Mouse (Mus musculus) midbrain, embryonic 16.5 days (tissue): Measurements from ENCODE around the gene Mylpf. TPM values are rescaled to one million over a fixed set of nuclear protein-coding genes. Genes with fewer than 3 reads are reported as not detected.
"Not testable (repeated sequence)": the region's sequence is repeated elsewhere in the genome, so short reads cannot be mapped to it uniquely, and the experiment has no call there.

Experiments
- ATAC-seq: fragments of 200-750 bp; cut with Nextera tagmentation; 2 replicates; pipeline ENCODE4 v1.8.0; 2017; ENCODE audit warnings: moderate TSS enrichment
- H3K27ac ChIP-seq: fragments of 300-500 bp; sonication (generic); 2 replicates; pipeline ENCODE4 v1.5.1; 2014; ENCODE audit warnings: mild to moderate bottlenecking, low read length, mixed read lengths
- H3K27me3 ChIP-seq: fragments of 300-500 bp; sonication (generic); 2 replicates; pipeline ENCODE4 v1.6.1; 2014; ENCODE audit warnings: low read depth, low read length, mixed read lengths; ENCODE audit not compliant: control insufficient read depth, insufficient read depth
- H3K36me3 ChIP-seq: fragments of 300-500 bp; sonication (generic); 2 replicates; pipeline ENCODE4 v1.6.1; 2014; ENCODE audit warnings: mild to moderate bottlenecking, low read length, moderate library complexity, mixed read lengths; ENCODE audit not compliant: control insufficient read depth, insufficient read depth
- H3K4me1 ChIP-seq: fragments of 300-500 bp; sonication (generic); 2 replicates; pipeline ENCODE4 v1.6.1; 2014; ENCODE audit warnings: mild to moderate bottlenecking, low read length, mixed read lengths; ENCODE audit not compliant: control insufficient read depth, insufficient read depth
- H3K4me2 ChIP-seq: fragments of 300-500 bp; sonication (generic); 2 replicates; pipeline ENCODE4 v1.6.1; 2014; ENCODE audit warnings: mild to moderate bottlenecking, low read length, mixed read lengths
- H3K4me3 ChIP-seq: fragments of 300-500 bp; sonication (generic); 2 replicates; pipeline ENCODE4 v1.5.1; 2014; ENCODE audit warnings: low read depth, mild to moderate bottlenecking, low read length, moderate library complexity, mixed read lengths
- H3K9ac ChIP-seq: fragments of 300-500 bp; sonication (generic); 2 replicates; pipeline ENCODE4 v1.6.1; 2014; ENCODE audit warnings: low read depth, low read length, mixed read lengths
- H3K9me3 ChIP-seq: fragments of 300-500 bp; sonication (generic); replicated peaks from 2 replicates; pipeline ENCODE4 v1.6.1; 2014; ENCODE audit warnings: mild to moderate bottlenecking, low read length, mixed read lengths; ENCODE audit not compliant: control insufficient read depth, poor library complexity, severe bottlenecking
- WGBS: fragments of 180-500 bp; shearing (Covaris S2); extraction: QIAGEN DNeasy Blood & Tissue Kit; methylation state at CpG from one replicate; pipeline ENCODE4 v1.1.7; 2014; 5-methylcytosine and 5-hydroxymethylcytosine counted together
- polyA plus RNA-seq: library from polyadenylated mRNA; unstranded; fragments of >200 nt; fragmentation: Nextera tagmentation; extraction: Ambion mirVana; gene quantifications from 2 replicates; pipeline ENCODE4 v1.2.1, GENCODE M21; 2015

Gene Mylpf
- polyA plus RNA-seq, 1 experiment from 2014 or later, result 2.8 TPM

DNA sequence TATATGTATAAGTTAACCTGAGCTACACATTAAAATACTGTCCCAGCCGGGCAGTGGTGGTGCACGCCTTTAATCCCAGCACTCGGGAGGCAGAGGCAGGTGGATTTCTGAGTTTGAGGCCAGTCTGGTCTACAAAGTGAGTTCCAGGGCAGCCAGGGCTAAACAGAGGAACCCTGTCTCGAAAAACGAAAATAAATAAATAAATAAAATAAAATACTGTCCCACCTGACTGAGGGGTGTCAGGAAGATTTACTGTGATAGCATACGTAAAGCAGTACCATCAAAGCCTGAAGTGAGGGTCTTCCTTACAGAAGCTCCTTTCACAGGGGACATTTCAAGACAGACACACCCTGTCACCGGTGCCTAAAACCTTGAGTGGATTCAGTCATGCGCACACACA is 41.8 kb downstream of the Mylpf start:
- 89% methylated on average over 8 of the region's 8 CpGs for WGBS
- H3K9me3 ChIP-seq, H3K4me2 ChIP-seq, ATAC-seq, H3K4me3 ChIP-seq, H3K9ac ChIP-seq, H3K36me3 ChIP-seq, H3K27ac ChIP-seq, H3K27me3 ChIP-seq: not testable (repeated sequence)
- H3K4me1 ChIP-seq, result peaks cover 25% of the 10 kb centered on the region

DNA sequence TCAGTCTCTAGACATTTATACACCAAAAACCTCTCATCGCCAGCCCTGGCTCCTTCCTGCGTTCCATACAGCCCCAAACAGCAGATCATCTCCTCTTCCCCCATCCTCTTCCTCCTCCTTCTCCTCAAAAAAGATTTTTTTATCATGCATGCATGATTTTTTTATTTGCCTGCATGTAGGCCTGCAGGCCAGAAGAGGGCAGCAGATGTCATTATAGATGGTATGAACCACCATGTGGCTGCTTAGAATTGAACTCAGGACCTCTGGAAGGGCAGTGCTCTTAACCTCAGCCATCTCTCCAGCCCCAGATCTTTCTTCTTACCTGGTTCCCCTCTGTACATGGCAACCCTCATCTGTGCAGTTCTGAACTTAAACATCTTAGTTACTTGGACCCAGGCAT is 43.7 kb downstream of the Mylpf start:
- Histone ChIP-seq H3K4me3 (no peak overlapping the region), H3K27ac (no peak overlapping the region), H3K9me3 (no peaks in the 10 kb centered on the region), H3K9ac (no peak overlapping the region), H3K36me3 (no peaks in the 10 kb centered on the region), H3K27me3 (no peaks in the 10 kb centered on the region), H3K4me1 (peaks cover 13% of the 10 kb centered on the region; the same call in 1 of the 2 replicates), H3K4me2 (no peak overlapping the region)
- 87% methylated on average over 2 of the region's 2 CpGs for WGBS
- ATAC-seq, result no peak

DNA sequence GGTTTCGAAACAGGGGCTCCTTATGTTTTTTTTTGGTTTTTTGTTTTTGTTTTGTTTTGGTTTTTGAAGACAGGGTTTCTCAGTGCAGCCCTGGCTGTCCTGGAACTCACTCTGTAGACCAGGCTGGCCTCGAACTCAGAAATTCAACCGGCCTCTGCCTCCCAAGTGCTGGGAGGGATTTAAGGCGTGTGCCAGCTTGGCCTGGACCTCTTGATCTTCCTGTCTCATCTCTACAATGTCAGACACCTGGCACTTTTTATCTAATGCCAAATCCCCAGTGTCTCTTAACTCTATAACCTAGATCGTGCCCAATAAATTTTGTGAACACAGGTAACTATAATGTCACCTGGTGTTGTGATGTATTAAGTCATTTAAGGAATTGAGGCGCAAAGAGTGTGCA is 44.7 kb downstream of the Mylpf start:
- Histone ChIP-seq H3K4me1 (peaks cover 13% of the 10 kb centered on the region; the same call in 1 of the 2 replicates), H3K36me3 (no peaks in the 10 kb centered on the region), H3K9me3 (no peaks in the 10 kb centered on the region), H3K27me3 (no peaks in the 10 kb centered on the region), H3K4me2 (peak overlapping the region; percentile 88), H3K4me3 (peak overlapping the region; percentile 64), H3K9ac (peak overlapping the region; percentile 79), H3K27ac (peak overlapping the region; percentile 95)
- WGBS, result 86% methylated on average over 6 of the region's 6 CpGs
- no peak for ATAC-seq

DNA sequence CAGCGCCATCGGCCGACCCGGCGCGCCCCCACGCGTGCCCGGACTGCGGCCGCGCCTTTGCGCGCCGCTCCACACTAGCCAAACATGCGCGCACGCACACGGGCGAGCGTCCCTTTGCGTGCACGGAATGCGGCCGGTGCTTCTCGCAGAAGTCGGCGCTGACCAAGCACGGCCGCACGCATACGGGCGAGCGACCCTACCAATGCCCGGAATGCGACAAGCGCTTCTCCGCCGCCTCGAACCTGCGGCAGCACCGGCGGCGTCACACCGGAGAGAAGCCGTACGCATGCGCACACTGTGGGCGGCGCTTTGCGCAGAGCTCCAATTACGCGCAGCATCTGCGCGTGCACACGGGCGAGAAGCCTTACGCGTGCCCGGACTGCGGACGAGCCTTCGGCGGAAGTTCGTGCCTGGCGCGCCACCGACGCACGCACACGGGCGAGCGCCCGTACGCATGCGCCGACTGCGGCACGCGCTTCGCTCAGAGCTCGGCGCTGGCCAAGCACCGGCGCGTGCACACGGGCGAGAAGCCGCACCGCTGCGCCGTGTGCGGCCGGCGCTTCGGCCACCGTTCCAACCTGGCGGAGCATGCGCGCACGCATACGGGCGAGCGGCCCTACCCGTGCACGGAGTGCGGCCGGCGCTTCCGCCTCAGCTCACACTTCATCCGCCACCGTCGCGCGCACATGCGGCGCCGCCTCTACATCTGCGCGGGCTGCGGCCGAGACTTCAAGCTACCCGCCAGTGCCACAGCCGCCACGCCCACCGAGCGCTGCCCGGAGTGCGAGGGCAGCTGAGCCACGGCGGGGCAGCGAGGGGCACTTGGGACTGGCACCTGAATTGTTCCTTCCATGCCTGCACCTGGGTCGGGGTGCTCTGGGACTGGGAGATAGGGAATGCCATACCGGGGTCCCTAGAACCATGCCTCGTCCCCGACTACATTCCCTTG is 45.4 kb downstream of the Mylpf start:
- H3K36me3 ChIP-seq, result no peaks in the 10 kb centered on the region
- peak; percentile 97 for ATAC-seq
- WGBS, result under 1% methylated on average over 127 of the region's 136 CpGs

DNA sequence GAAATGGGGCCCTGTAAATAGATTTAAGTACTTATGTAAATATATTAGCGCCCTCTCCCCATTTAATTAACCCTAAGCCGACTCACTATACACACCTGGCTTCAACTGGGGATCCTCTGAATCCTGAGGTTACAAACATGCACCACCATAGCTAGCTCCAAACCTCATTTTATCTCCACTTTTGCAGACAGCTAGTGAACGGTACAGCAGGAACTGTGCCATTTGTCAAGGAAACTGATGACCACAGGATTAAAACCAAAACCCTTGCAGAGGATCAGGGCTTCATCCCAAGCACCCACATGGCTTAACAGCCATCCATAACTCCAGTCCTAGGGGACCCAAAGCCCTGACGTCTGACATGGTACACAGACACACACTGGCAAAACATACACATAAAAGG is 46.3 kb downstream of the Mylpf start:
- WGBS, result 28% methylated on average over 4 of the region's 4 CpGs
- Histone ChIP-seq H3K27me3 (no peaks in the 10 kb centered on the region), H3K4me2 (peak overlapping the region; percentile 88), H3K27ac (peak overlapping the region; percentile 95), H3K4me1 (peaks cover 20% of the 10 kb centered on the region), H3K9ac (peak overlapping the region; percentile 79), H3K36me3 (no peaks in the 10 kb centered on the region), H3K4me3 (peak overlapping the region; percentile 64), H3K9me3 (no peaks in the 10 kb centered on the region)
- no peak for ATAC-seq

More for the DNA sequence above, 45.4 kb downstream of the Mylpf start:
- Histone ChIP-seq H3K27me3 (no peaks in the 10 kb centered on the region), H3K9me3 (no peaks in the 10 kb centered on the region), H3K9ac (peak overlapping the region; percentile 79), H3K4me2 (peak overlapping the region; percentile 88), H3K4me1 (peaks cover 15% of the 10 kb centered on the region), H3K4me3 (peak overlapping the region; percentile 64), H3K27ac (peak overlapping the region; percentile 95)

DNA sequence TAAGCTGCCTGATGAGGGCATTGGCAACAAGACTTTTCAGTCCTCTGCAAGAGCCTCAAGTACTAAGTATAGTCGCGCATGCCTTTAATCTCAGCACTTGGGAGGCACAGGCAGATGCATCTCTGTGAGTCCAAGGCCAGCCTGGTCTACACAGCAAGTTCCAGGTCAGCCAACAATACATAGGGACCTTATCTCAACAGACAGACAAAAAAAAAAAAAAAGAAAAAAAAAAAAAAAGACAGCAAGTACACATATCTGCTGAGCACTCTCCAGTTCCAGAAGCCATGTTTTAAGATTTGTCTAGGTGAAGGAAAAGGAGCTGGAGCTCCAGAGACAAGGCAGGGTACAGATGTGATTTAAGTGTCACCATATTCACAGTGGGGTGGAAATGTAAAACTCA is 47.3 kb downstream of the Mylpf start:
- Histone ChIP-seq H3K36me3 (no peaks in the 10 kb centered on the region), H3K27me3 (no peaks in the 10 kb centered on the region), H3K9me3 (no peaks in the 10 kb centered on the region), H3K4me2 (no peak overlapping the region), H3K9ac (no peak overlapping the region), H3K4me1 (peaks cover 20% of the 10 kb centered on the region), H3K27ac (no peak overlapping the region), H3K4me3 (no peak overlapping the region)
- 95% methylated on average over 2 of the region's 2 CpGs for WGBS
- no peak for ATAC-seq

DNA sequence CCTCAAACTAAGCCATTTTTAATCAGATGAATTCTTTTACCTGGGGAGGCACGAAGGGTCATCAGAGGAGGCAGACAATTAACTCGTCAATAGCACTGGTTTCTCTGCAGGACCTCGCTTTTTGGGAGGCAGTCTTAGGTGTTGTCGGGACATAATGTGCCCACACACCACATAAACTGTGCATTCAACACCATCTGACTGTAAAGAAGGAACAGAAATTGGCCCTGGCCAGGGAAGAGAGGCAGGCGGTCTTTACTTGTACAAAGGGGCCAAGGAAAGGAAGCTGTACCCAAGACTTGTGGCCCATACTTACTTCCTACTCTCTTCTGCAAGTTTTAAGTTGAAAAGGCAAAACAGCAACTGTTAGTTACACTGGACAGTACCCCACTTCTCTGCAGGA is 47.8 kb downstream of the Mylpf start:
- no peak for ATAC-seq
- no peaks in the 10 kb centered on the region for H3K36me3 ChIP-seq
- WGBS, result 90% methylated on average over 5 of the region's 5 CpGs
- no peak overlapping the region for H3K9ac ChIP-seq
- no peak overlapping the region for H3K27ac ChIP-seq
- H3K4me1 ChIP-seq, result peaks cover 24% of the 10 kb centered on the region
- no peak overlapping the region for H3K4me3 ChIP-seq
- no peak overlapping the region for H3K4me2 ChIP-seq
- no peaks in the 10 kb centered on the region for H3K27me3 ChIP-seq
- H3K9me3 ChIP-seq, result no peaks in the 10 kb centered on the region

DNA sequence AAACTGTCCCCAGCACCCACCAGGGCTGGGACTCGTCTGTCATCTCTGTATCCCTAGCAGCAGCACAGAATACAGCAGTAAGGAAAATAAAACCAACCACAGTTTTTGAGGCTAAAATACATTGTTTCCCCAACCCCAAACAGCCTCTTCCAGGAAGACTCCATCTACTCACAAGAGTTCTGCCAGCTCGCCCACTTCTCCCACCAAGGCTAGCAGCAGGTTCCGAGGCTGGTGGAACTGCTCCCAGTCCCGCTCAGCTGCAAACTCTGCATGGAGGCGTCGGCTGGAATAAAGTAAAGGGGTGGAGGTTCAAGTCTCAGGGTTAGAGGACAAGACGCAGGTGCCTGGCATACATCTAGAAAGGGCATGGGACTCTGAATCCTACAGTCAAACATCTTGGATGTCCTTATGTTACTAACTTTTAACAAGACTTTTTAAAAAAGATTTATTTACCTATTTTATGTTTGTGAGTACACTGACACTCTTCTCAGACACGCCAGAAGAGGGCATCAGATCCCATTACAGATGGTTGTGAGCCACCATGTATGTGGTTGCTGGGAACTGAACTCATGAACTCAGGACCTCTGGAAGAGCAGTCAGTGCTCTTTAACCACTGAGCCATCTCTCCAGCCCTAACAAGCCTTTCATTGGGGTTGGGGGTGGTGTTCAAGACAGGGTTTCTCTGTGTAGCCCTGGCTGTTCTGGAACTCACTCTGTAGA is 50.7 kb downstream of the Mylpf start:
- H3K4me2 ChIP-seq, result peak overlapping the region; percentile 73
- H3K27me3 ChIP-seq, result no peaks in the 10 kb centered on the region
- H3K4me1 ChIP-seq, result peaks cover 19% of the 10 kb centered on the region
- no peaks in the 10 kb centered on the region for H3K36me3 ChIP-seq
- 75% methylated on average over 8 of the region's 8 CpGs for WGBS
- ATAC-seq, result no peak
- H3K27ac ChIP-seq, result no peak overlapping the region
- peak overlapping the region; percentile 59 for H3K4me3 ChIP-seq
- no peaks in the 10 kb centered on the region for H3K9me3 ChIP-seq
- 0 out of 2 replicates have a peak overlapping the region, but pooled peaks have one; percentile 20 for H3K9ac ChIP-seq
